Mouse (Mus musculus): Measurements from ENCODE around the gene Rnf144a.

DNA sequence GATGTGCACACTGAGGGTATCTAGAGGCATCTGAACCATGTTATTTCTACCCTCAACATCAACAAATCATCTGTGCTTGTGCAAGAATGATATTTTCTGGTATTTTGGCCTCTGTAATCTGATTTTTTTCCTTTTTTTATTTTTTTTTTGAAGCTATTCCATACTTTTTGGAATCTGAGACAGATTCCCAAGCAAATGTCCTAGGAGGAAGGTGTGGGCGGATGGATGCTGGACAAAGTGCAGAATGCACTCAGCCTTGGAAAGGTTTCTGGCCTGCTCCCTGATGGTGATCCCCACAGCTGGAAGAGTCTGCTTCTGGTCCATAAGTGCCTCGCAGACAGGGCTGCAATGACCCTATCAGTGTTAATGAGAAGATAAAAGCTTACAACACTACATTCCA, 28.9 kb downstream of the Rnf144a start:
- TF ChIP-seq CTCF (IDR thresholded peaks at IDR 0.05; ENCODE audit: extremely low read depth, insufficient read depth, low read length) (no peak), POLR2A (IDR thresholded peaks at IDR 0.05; ENCODE audit: extremely low read depth, insufficient read depth, low read length) (no peak)
